ENCODE assay signal across 7 mouse cellular contexts in the genomic region with DNA sequence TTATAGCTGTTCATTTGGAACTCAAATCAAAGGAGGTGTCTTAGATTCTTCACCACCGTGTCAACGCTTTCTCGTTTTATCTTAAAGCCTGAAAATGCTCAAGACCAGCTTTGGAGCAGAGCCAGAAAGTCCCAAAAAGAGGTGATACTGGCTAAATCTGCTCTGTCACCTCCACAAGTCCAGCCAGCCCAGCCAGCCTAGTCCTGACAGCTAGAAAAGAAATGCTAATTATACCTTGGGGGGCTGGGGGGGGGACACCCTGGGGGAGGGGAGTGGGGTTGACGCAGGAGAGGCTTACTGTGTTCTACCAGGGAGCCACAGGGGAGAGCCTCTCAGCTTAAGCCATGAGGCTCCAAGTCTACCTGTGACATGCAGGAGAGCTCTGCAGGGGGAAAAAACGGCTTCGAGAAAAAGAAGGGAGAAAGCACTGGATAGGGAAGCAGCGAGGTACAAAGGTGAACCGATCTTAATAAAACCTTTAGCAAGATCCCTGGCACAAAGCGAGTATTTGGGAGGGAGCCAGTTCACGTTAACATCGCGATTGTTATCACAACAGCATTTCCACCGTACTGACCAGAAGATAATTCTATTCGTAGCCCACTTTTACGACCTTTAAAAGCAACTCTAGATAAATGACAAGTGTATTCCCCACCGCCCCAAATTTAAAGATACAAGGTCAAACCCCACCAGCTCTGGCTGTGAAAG. TPM values are rescaled to one million over a fixed set of nuclear protein-coding genes. Genes with fewer than 3 reads are reported as not detected.
DNase-seq lines count a peak whose midpoint lies in the region; ATAC-seq and TF ChIP-seq lines count a peak whose summit lies in the region.

No protein-coding gene starts in this region.

- no peaks in the 10 kb centered on the region for H3K27me3 ChIP-seq in cerebellum, adult 2 months (ENCODE audit: control insufficient read depth, insufficient read depth, low read length)
- no peaks in the 10 kb centered on the region for H3K27me3 ChIP-seq in heart, embryonic 15.5 days

- TF ChIP-seq POLR2A in cerebellum, adult 2 months (IDR thresholded peaks at IDR 0.05; ENCODE audit: borderline replicate concordance, insufficient read depth, low read length), result no peak

- H3K36me3 ChIP-seq in heart, embryonic 15.5 days, result peaks cover 11% of the 10 kb centered on the region; the same call in 1 of the 2 replicates

- peak overlapping the region; percentile 72 for H3K4me2 ChIP-seq in heart, embryonic 15.5 days

- no peaks in the 10 kb centered on the region for H3K9me3 ChIP-seq in heart, embryonic 15.5 days (replicated peaks)

- peak; percentile 54 to 76 for DNase-seq in right cerebral cortex, postnatal 10 days (ENCODE audit: low spot score in 2 of 2)
- no peak for DNase-seq in right cerebral cortex, adult 18-20 months
- peak; percentile 58 to 59 for DNase-seq in cerebellum, adult 2 months
- peak; percentile 51 to 58 for DNase-seq in kidney, postnatal 36 days
- peak; percentile 42 for DNase-seq in naive thymus-derived CD4-positive, alpha-beta T cell, adult 2 months (ENCODE audit: low read depth)
- no peak for DNase-seq in urinary bladder, postnatal 36 days (ENCODE audit: low spot score in 2 of 2)

- H3K4me3 ChIP-seq in cerebellum, adult 2 months (replicated peaks; ENCODE audit: insufficient read depth, low read depth, low read length), result peak overlapping the region; percentile 95
- H3K4me3 ChIP-seq in heart, embryonic 15.5 days, result peak overlapping the region; percentile 79

- H3K9ac ChIP-seq in heart, embryonic 15.5 days, result peak overlapping the region; percentile 85

- H3K27ac ChIP-seq in cerebellum, adult 2 months (ENCODE audit: insufficient read depth, low read length), result peak overlapping the region; percentile 98
- H3K27ac ChIP-seq in heart, embryonic 15.5 days, result peak overlapping the region; percentile 74

- no peak for TF ChIP-seq CTCF in cerebellum, adult 2 months (IDR thresholded peaks at IDR 0.05; ENCODE audit: borderline replicate concordance, insufficient read depth, low read depth, low read length)

- no peak for ATAC-seq in heart, embryonic 15.5 days (replicated peaks; ENCODE audit: insufficient number of reproducible peaks, insufficient read depth, low FRiP score, low read depth)

- WGBS in cerebellum, adult 2 months, result 2% methylated on average over 16 of the region's 16 CpGs
- WGBS in heart, embryonic 15.5 days, result 6% methylated on average over 16 of the region's 16 CpGs

- H3K4me1 ChIP-seq in cerebellum, adult 2 months (ENCODE audit: control insufficient read depth, insufficient read depth, low read length), result peaks cover 5% of the 10 kb centered on the region; the same call in 1 of the 2 replicates
- peaks cover 20% of the 10 kb centered on the region for H3K4me1 ChIP-seq in heart, embryonic 15.5 days (replicated peaks)

RNA-seq across cellular contexts. Expression of a gene that starts 1.0 kb away (rescaled TPM):
- polyA plus RNA-seq in cerebellum, adult 2 months (2012; rRNA removed), result 782 and 861 TPM in 2 replicates
- 28.6 and 51.0 TPM in 2 replicates for polyA plus RNA-seq in heart, embryonic 15.5 days (2015; fragmentation: Nextera tagmentation; extraction: Ambion mirVana)

RNA-seq across cellular contexts. Expression of a gene that starts 16.1 kb away (rescaled TPM):
- 4.6 and 4.8 TPM in 2 replicates for polyA plus RNA-seq in cerebellum, adult 2 months (2012; rRNA removed)
- 30.4 and 31.4 TPM in 2 replicates for polyA plus RNA-seq in heart, embryonic 15.5 days (2015; fragmentation: Nextera tagmentation; extraction: Ambion mirVana)

Comparison
In these comparisons a context has a peak if more than half of its experiments do, and no peak if none do; other contexts are left out.
1. DNase-seq: peak in right cerebral cortex, postnatal 10 days (2 of 2), cerebellum, adult 2 months (2 of 2), kidney, postnatal 36 days (2 of 2) and naive thymus-derived CD4-positive, alpha-beta T cell, adult 2 months (single experiment); none in right cerebral cortex, adult 18-20 months (single experiment) and urinary bladder, postnatal 36 days (0 of 2).
2. RNA of a gene that starts 1.0 kb away (polyA plus RNA-seq): 782 to 861 TPM in cerebellum, adult 2 months; 28.6 to 51.0 TPM in heart, embryonic 15.5 days; every median in the first group is over 10 times any median in the second.